Mouse (Mus musculus) common myeloid progenitor, adult 5-6 weeks (primary cell): ENCODE data around the gene Best1. TPM values are rescaled to one million over a fixed set of nuclear protein-coding genes. Genes with fewer than 3 reads are reported as not detected.

Experiments
- ATAC-seq: replicated peaks from 2 replicates; pipeline ENCODE4 v1.8.0; 2016; ENCODE audit warnings: low read depth, mild to moderate bottlenecking, moderate TSS enrichment, inconsistent platforms; ENCODE audit not compliant: poor library complexity, severe bottlenecking
- total RNA-seq: library from RNA; stranded (forward); fragments of 200-1000, 187-1606 nt; gene quantifications from 2 replicates; pipeline ENCODE4 v1.2.3, GENCODE M21; 2017

Best1 gene
- total RNA-seq, 1 experiment from 2014 or later, result not detected

DNA sequence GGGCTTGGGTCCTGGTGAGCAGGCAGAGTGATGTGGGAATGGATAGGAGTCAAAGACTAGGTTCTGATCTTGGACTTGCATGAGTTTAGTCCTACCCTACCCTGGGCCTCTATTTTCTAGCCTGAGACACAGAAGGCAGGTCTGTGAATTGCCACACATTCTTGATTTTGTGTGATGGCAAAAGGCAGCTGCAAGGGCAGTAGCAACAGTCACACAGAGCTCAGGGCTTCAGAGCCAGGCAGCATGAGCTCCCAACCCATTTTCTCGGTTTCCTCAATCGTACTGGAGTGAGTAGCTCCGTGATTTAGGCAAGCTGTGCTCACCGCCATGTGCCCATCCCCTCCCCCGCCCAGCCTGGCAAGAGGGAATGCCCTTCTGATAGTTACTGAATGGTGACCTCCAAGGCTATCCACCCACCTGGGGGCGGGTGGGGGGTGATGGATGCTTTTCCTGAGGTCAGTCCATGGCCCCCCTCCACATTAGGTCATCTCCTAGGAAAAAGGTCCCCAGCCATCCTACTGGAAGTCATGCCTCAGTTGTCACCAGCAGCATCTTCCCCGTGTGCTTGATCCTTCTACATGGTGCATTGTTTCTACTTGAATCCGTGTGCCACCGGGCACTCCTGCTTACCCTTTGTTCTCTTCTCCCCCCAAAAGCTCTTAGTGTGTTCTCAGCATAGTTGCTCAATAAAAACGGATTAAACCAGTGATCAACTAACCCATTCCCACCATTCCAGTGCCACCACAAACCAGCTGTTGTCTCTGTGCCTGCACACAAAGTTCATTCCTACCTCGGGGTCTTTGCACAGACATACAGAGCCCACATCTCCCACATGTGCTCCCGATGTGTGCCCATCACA is 4.0 kb downstream of the Best1 start:
- no peak for ATAC-seq

DNA sequence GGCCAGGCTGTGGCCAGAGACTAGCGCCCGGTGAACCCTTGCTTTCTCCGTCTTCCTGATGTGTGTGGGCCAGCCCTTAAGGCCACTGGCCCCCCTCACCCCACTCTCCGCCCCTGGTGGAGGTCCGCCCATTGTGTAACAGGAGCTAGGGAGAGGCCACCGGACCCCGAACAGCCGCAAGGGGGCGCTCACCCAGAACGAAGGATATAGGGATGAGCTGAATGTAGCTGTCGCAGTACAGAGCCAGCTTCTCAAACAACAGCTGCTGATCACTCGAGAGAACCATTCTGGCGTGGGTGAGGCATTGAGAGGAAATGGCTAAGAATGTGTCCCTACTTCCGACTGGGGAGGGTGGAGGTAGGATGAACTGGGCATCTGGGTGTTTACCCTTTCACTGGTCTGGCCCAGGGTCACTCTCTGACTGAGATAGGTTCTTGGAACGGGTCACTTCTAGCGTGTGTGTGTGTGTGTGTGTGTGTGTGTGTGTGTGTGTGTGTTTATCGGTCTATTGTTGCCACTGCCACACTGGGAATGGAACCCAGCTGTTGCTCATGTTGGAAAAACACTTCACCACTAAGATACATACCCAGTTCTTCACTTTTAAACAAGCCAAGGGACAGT is 8.3 kb downstream of the Best1 start:
- peak; percentile 82 for ATAC-seq

DNA sequence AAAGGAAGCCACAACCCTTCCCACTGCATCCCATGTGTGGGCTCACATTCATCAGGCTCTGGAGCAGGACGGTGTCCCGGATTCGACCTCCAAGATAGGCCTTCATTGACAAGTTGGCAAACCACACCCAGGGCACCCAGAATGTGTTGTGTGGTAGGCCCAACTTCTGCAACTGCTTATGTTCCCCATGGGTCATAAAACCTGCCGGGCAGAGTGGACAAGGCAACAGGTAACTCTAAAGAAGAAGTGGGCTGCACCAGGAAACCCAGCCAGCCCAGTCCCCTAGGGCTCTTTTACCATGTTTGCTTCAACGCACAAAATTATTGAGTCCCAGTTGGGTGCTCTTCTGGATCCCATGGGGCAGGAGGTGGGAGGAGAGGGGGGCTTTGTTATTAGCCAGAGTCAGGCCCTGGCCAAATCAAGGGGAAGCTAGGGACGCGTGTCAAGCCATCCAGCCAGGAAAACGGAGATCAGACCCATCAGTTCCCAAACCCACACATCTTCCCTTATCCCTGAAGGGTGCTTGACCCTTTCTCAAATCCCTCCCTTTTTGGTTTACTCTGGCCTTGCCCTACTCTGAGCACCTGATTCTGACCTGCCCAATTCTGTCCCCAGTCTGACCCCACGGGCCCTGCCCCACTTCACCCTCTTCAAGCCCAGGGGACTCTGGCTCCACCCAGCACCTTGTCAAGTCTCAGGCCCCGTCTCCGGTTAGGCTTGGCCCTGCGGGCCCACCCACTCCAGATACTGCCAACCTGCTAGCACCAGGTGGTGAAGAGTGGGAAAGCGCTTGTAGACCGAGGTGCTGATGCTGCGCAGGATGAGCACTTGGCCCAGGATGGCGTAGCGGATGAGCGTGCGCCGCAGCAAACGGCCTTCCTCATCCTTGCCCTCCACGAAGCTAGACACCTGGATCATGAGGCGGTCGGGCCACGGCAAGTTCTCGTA is 9.1 kb downstream of the Best1 start:
- no peak for ATAC-seq

DNA sequence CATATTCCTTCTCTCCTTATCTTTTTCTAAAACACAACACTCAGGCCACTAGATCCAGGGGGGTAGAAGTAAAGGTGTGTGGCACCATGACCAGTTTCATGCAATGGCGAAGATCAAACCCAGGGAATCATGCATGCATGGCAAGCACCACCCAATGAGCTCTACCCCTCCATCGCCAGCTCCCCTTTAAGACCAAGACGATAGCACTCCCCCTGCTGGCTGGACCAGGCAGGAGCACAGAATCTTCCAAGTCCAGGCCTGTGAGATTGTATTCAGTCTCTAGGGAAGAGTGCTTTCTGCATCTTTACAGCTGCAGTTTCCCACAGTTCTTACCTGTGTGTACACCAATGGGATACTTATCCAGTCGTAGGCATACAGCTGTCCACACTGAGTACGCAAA is 10.1 kb downstream of the Best1 start:
- ATAC-seq, result peak; percentile 64

DNA sequence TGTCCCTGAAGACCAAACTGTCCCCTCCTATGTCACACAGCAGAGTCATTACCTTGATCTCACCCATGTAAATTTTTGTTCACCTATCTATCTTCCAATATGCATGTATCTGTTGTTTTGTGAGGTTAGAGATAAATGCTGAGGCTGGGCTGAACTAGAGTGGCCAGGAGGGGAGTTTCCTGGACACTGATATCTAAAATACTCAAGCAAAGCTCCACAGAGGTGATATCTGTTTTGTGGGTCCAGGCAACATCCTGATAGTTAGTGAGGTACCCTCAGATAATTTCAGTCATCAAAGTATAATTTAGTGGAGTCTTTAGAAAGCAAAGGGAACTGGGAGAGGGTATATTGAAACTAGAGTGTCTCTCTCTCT is 11.6 kb downstream of the Best1 start:
- no peak for ATAC-seq

DNA sequence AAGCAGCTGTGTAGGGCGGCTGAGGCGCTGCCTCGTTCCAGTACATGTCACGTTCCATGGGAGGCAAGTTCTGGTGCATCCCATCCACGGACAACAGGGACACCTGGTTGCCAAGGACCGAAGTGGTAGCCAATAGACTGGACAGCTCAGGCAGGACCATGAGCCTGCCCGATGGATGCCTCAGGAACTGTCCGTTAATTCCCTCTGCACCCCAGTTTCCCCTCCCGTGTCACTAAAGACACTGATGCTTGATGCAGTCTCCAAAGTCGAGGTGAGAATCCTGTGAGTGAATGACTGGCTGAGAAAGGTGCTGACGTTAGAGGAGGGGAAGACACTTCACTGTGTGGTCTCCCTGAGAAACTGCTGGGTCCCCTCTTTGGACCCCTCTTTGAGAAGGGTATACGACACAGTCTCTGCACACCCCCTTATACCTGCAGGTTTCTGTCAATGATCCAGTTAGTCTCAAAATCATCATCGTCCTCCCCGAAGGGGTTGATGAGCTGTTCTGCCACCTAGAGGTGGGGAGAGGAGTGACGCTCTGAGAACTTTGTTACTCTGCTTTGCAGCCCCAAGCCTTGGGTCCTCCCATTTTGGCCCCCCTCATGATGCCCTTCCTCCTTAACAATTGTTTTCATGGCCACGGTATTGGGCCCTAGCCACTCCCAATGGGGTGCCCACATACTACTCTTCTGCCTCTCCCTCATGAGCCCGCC is 12.1 kb downstream of the Best1 start:
- ATAC-seq, result peak; percentile 33; the same call in 1 of the 2 replicates

DNA sequence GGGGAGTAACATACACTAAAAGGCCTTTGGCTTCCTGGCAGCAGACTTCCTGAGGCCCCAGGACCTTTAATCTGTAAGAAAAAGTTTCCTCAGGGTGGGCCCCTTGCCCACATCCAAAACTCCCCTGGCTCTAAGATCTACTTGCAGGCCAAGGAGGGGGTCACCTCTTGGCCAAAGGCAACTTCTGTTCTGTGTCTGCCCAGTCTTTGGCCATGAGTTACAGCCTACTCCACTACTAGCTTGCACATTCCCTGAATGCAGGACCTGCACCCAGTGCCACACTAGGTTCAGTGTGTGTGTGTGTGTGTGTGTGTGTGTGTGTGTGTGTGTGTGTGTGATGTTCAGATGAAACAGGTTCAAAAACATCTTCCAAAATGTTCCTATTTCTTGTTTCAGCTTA is 13.8 kb downstream of the Best1 start:
- ATAC-seq, result no peak

DNA sequence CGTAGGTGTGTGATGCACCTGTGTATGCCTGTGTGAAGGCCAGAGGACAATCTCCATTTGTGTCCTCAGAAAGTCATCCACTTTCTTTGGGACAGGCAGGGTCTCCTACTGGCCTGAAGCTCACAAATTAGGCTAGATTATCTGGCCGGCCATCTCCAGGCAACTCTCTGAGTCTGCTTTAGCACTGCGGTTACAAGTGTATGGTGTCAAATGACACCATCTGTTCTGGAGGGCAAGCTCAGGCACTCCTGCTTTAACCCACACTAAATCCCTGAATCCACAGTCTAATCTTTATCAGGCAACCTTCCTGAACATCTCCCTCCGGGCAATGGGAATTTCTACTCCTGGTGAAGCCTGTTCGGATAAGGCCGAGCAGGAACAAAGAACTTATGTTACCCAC is 14.2 kb downstream of the Best1 start:
- ATAC-seq, result no peak

DNA sequence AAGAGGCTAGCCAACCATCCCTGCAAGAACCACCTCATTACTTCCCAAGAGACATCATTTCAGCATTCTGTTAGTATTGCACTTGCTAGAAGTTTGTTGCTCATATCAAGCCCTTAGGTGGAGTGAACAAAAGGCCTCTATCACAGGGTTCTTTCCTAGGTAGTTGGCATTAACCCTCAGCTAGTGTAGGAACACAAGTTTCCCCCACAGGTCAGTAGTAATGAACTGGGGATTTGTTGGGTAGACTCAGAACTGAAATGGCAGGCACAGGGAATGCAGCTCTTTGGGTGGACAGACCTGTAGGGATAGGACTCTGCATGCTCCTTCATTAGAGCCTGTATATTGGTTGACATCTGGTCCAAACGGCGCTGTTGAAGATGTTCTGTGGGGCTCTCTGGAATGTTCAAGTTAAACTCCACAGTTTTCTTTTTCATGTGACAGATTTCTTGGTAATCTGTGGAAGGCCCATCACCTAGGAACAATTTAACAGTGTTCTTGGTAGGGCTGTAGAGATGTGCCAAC is 15.5 kb downstream of the Best1 start:
- ATAC-seq, result no peak

DNA sequence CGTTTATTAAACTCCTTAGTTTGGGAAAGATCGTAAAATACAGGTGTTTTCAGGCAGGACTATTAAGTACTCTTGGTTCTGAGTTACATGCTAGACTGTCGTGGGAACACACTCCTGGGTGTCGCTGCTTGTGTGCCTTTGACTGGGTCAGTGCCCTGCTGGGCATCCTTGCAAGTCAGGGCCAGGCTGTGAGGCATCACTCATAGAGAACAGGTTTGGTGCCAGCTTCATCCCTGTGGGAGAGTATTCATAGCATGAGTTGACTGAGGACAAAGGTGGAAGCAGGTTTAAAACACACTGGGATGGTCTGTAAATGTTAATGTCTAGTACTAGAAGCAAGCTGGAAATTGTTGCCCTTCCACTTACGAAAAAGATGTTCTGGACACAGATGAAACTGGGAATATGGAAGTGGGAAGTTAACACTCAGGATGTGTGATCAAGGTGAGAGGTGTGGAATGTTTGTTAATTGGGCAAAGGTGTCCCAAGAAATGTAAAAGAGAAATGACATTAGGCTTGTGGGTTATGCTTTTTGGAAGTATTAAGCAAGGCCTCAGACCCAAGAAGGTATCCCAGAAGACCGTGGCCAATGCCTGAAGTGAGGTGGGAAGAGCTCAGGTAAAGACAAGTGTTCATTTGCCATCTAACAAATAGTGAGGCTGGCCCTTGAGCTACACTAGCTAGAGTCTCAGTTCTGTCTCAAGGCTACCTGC is 16.1 kb downstream of the Best1 start:
- ATAC-seq, result no peak

DNA sequence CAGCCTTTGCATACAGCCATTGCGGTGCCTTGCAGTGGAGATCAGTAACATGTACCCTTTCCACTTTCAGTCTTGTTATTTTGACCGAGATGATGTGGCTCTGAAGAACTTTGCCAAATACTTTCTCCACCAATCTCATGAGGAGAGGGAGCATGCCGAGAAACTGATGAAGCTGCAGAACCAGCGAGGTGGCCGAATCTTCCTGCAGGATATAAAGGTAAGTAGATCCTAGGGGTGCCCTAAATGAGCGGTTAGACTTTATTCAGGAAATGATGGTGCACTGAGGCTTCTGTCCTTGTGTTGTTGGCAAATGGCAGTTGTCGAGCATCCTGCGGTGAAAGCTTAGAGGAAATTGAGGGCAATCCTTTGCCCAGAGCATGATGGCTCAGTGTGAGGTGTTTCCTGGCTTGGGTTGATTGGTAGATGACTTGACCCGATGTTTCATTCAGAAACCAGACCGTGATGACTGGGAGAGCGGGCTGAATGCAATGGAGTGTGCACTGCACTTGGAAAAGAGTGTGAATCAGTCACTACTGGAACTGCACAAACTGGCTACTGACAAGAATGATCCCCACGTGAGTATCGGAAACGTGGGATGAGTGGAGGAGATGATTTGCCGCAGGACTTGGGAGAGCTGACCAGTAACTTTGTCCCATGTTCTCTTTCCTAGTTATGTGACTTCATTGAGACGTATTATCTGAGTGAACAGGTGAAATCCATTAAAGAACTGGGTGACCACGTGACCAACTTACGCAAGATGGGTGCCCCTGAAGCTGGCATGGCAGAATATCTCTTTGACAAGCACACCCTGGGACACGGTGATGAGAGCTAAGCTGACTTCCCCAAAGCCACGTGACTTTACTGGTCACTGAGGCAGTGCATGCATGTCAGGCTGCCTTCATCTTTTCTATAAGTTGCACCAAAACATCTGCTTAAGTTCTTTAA is 17.1 kb downstream of the Best1 start:
- ATAC-seq, result peak; percentile 24

DNA sequence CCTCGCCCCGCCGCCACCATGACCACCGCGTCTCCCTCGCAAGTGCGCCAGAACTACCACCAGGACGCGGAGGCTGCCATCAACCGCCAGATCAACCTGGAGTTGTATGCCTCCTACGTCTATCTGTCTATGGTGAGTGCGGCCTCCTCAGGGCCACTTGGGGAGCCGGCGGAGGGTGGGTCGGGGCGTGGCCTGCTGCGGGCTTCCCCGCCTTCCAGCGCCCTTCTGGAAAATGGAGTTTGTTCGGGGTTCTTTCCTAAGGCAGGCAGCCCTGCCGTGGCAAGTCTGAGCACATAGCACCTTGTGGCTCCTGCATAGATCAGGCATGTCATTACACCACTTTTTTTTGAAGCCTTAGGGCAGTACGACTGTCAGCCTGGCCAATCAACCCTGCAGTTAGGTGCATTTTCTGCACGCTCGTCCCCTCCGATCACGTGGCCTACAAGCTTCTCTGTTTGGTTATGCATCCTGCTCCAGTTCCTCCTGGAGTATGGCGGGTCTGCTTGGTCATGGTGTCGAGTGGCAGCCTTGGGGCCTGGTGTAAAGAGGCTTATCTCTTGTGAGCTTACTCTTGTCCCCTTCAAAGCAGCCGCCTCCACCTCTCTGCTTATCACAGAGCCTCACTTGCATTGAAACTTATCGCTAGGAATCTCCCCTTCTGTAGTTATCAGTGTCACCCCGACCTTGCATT is 18.4 kb downstream of the Best1 start:
- ATAC-seq, result peak; percentile 40

DNA sequence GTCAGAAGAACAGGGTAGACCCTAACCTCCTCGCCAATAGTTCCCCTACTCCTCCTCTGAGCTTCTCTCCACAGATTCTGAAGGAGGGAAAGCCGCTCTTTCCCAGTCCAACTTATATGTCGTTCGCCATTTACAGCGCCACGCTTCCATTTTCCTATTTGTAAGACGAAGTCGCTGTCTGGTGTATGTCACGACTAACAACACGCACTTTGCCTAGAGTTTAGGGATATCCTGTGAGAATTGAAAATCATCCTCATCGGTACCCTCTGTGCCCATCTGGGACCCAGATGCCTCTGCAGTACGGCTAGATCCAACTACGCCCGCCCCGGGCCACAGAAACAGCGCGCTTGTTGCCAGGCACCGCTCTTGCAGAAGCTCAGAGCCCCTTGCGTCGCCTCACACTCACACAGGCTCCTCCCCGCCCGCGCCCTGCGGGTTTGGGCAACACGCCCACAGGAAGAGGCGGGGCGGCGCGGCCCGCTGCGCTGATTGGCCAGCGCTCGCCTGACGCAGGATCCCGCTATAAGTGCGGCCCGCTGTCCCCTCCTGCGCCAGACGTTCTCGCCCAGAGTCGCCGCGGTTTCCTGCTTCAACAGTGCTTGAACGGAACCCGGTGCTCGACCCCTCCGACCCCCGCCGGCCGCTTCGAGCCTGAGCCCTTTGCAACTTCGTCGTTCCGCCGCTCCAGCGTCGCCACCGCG is 19.1 kb downstream of the Best1 start:
- ATAC-seq, result peak; percentile 69

DNA sequence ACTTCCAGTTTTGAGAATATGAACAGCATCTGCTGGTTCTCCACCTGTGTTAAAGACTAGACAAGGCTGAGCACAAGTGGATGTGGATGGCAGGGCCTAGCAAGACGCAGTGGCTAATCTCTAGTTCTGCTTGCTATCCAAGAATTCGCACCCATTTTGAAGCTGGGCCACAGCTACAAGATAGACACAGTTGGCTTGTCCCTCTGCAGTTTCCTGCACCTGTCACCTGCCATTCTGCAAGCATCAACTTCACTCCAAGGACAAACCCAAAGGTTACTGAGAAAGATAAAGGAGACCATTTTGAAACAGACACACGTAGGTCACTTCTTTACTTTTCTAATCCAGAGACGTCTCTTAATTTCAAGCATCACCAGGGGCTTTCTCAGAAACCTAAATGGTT is 19.8 kb downstream of the Best1 start:
- ATAC-seq, result no peak

DNA sequence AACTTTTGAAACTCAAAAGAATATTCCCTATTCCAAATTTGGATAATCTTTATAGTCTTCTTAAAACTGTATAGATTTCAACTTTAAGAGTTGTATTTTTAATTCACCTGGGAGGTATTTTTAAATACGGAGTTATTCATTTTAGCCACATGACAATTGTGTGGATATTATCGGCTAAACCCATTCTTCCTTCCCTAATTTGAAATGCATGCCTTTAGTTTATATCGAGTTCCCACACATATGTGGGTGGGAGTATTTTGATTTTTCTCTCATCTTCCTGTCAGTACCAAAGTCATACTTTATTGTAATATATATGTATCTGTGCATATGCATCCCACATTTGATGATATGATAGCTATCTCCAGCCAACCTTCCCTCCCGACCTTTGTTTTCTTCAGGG is 21.2 kb downstream of the Best1 start, which contains the start of gene Fth1:
TSS of gene Fth1 (plus strand) at position 341 of the 400 bp plus-strand sequence.
- ATAC-seq, result no peak

DNA sequence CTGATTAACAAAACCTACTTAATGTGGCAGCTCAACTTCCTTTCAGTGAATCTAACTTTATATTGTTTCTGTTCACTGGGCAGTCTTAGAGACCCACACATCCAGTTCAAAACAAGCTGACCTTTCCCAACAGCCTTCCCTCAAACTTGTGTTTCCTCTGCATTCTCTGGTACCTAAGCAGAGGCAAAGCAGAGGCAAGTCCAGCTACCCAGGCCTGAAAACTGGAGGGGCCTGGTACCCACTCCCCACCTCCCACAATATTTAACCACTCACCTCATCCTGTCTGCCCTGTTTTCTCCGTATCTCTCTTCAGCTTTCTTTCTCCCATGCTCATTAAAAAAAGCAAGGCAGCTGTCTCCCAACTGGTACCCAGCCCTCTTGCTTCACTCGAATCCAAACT is 22.3 kb downstream of the Best1 start:
- no peak for ATAC-seq

DNA sequence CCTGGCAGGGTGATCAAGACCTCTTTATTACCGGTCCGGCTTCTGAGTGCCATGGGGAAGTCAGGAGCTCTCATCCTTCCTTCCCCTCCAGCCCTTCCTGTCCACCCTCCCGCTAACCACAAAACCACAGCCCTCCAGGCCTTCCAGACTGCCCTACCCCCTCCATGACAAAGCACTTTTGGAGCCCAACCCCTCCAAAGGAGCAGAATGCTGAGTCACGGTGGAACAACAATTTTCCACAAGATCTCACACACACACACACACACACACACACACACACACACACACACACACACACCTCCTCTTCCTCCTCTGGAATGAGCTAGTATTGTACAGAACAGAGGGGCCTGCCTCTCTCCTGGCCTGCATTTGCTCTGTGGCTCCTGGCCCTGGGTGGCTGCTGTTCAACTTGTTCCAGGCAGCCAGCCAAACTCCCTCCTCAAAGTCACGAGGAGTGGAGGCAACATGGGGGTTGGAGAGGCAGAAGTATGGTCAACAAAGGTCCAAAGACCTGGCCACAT is 22.9 kb downstream of the Best1 start:
- ATAC-seq, result peak; percentile 21
